Mouse (Mus musculus) cerebellum, postnatal 14 days (tissue): ENCODE measurements at regions not wholly inside any gene's neighbourhood (a gene's known extent, or its start where the extent isn't known, plus 50 kb on each side); places are given as distances from the start of the nearest gene placed in this dataset.
"Not testable (repeated sequence)": the region's sequence is repeated elsewhere in the genome, so short reads cannot be mapped to it uniquely, and the experiment has no call there.

Experiments used
- DNase-seq, 2 experiments: peaks; one replicate each; pipeline ENCODE4 v3.0.0; 2021; ENCODE audit warnings: mixed read lengths in 2 of 2

GRCm38 (mm10) chr12:98144464-98144863 lies 114.8 kb downstream of the Galc start:
- no peak for DNase-seq

- no peak for DNase-seq
Measured at GRCm38 (mm10) chr12:98143170-98143569, 116.1 kb downstream of the Galc start.

GRCm38 (mm10) chr12:98139906-98140305 lies 119.4 kb downstream of the Galc start:
- not testable (repeated sequence) for DNase-seq

- no peak for DNase-seq
Measured at GRCm38 (mm10) chr12:98131276-98131675, 128.0 kb downstream of the Galc start.

- DNase-seq = no peak
Measured at GRCm38 (mm10) chr12:98123541-98123940, 135.7 kb downstream of the Galc start.

- DNase-seq = no peak
Measured at GRCm38 (mm10) chr12:98108039-98108438, 151.2 kb downstream of the Galc start.

- no peak for DNase-seq
Measured at GRCm38 (mm10) chr12:98106789-98107684, 152.2 kb downstream of the Galc start.

GRCm38 (mm10) chr12:98106151-98106788 lies 153.0 kb downstream of the Galc start:
- no peak for DNase-seq

GRCm38 (mm10) chr12:98105749-98106148 lies 153.5 kb downstream of the Galc start:
- DNase-seq = no peak

- peak in 1 of 2 experiments; percentile 5 for DNase-seq
Measured at GRCm38 (mm10) chr12:98090171-98090570, 169.1 kb downstream of the Galc start.

- no peak for DNase-seq
Measured at GRCm38 (mm10) chr12:98078351-98078750, 180.9 kb downstream of the Galc start.

GRCm38 (mm10) chr12:98075580-98075979 lies 183.7 kb downstream of the Galc start:
- DNase-seq = no peak

- no peak for DNase-seq
Measured at GRCm38 (mm10) chr12:98069110-98069509, 190.1 kb downstream of the Galc start.

- DNase-seq = peak; percentile 9 to 12
Measured at GRCm38 (mm10) chr12:98059419-98060180, 199.7 kb downstream of the Galc start.

GRCm38 (mm10) chr12:98058977-98059376 lies 200.3 kb downstream of the Galc start:
- no peak for DNase-seq

- no peak for DNase-seq
Measured at GRCm38 (mm10) chr12:98050934-98051333, 208.3 kb downstream of the Galc start.

- DNase-seq = no peak
Measured at GRCm38 (mm10) chr12:98050500-98050899, 208.8 kb downstream of the Galc start.

- no peak for DNase-seq
Measured at GRCm38 (mm10) chr12:98050057-98050456, 209.2 kb downstream of the Galc start.

GRCm38 (mm10) chr12:98047765-98048164 lies 211.5 kb downstream of the Galc start:
- DNase-seq = no peak

GRCm38 (mm10) chr12:98046459-98047440 lies 212.5 kb downstream of the Galc start:
- no peak for DNase-seq

- no peak for DNase-seq
Measured at GRCm38 (mm10) chr12:98045784-98046458, 213.3 kb downstream of the Galc start.
